Mouse (Mus musculus) liver, postnatal 0 days (tissue): ENCODE data around the gene 1700030K09Rik.

Source experiments
- CTCF ChIP-seq: sonication (generic); IDR thresholded peaks from 2 replicates; pipeline ENCODE4 v1.5.1; 2016; ENCODE audit warnings: antibody characterized with exemption, low read depth
- EP300 ChIP-seq: IDR thresholded peaks from 2 replicates; pipeline ENCODE4 v1.6.1; 2016; ENCODE audit warnings: antibody characterized with exemption, low read depth, mild to moderate bottlenecking

- TF ChIP-seq CTCF, result 0 out of 2 replicates have a peak, but pooled peaks have one; percentile 9
- no peak for TF ChIP-seq EP300
Measured at GRCm38 (mm10) chr8:72504637-72505314, 61.1 kb downstream of the 1700030K09Rik start.
